Mouse (Mus musculus) CD4-positive, CD25-positive, alpha-beta regulatory T cell, adult 4 months (primary cell): ENCODE measurements around the gene Skint8. TPM values are rescaled to one million over a fixed set of nuclear protein-coding genes. Genes with fewer than 3 reads are reported as not detected.
"Not testable (repeated sequence)": the region's sequence is repeated elsewhere in the genome, so short reads cannot be mapped to it uniquely, and the experiment has no call there.

Experiments used
- ATAC-seq: one replicate; pipeline ENCODE4 v1.8.0; 2017
- polyA plus RNA-seq, 2 experiments: library from polyadenylated mRNA; unstranded; fragments of 100-300 nt; shearing (Covaris generic); gene quantifications; one replicate each; pipeline ENCODE4 v1.2.1; 2017

Skint8 gene
- not detected for polyA plus RNA-seq

GRCm38 (mm10) chr4:111919092-111919491 is at the start of gene Skint8:
Skint8 (plus strand) TSS chr4:111919392.
- no peak for ATAC-seq

GRCm38 (mm10) chr4:111880112-111880875 is 38.9 kb upstream of the Skint8 start:
- ATAC-seq = no peak

GRCm38 (mm10) chr4:111883543-111883942 is 35.6 kb upstream of the Skint8 start:
- ATAC-seq = no peak

GRCm38 (mm10) chr4:111886018-111886417 is 33.2 kb upstream of the Skint8 start:
- peak; percentile 84 for ATAC-seq

GRCm38 (mm10) chr4:111886607-111887006 is 32.6 kb upstream of the Skint8 start:
- ATAC-seq = peak; percentile 75

GRCm38 (mm10) chr4:111892138-111892537 is 27.1 kb upstream of the Skint8 start:
- ATAC-seq = no peak

- ATAC-seq = no peak
Measured at GRCm38 (mm10) chr4:111897755-111898154, 21.4 kb upstream of the Skint8 start.

GRCm38 (mm10) chr4:111898566-111898965 is 20.6 kb upstream of the Skint8 start:
- no peak for ATAC-seq

GRCm38 (mm10) chr4:111900491-111900890 is 18.7 kb upstream of the Skint8 start:
- ATAC-seq = not testable (repeated sequence)

GRCm38 (mm10) chr4:111901473-111901872 is 17.7 kb upstream of the Skint8 start:
- no peak for ATAC-seq

- no peak for ATAC-seq
Measured at GRCm38 (mm10) chr4:111902775-111903174, 16.4 kb upstream of the Skint8 start, which contains the start of gene Slc5a9. Slc5a9 (minus strand) TSS chr4:111902918.

- peak; percentile 54 for ATAC-seq
Measured at GRCm38 (mm10) chr4:111907926-111908325, 11.3 kb upstream of the Skint8 start.

- ATAC-seq = no peak
Measured at GRCm38 (mm10) chr4:111961309-111961708, 42.1 kb downstream of the Skint8 start.

GRCm38 (mm10) chr4:111963241-111963640 is 44.0 kb downstream of the Skint8 start:
- not testable (repeated sequence) for ATAC-seq

GRCm38 (mm10) chr4:111963669-111964068 is 44.5 kb downstream of the Skint8 start:
- ATAC-seq = no peak

- ATAC-seq = no peak
Measured at GRCm38 (mm10) chr4:111972623-111973022, 53.4 kb downstream of the Skint8 start, which contains the start of gene Skint7. Skint7 (plus strand) TSS chr4:111972923.

Other genes starting within 250 kb of the Skint8 start
- 10 to 100 TPM; 21.0 to 25.4 TPM for gene Spata6, start 199.4 kb upstream of the Skint8 start, polyA plus RNA-seq
- not detected for gene Slc5a9, start 16.5 kb upstream of the Skint8 start, polyA plus RNA-seq
- not detected for gene Skint7, start 53.5 kb downstream of the Skint8 start, polyA plus RNA-seq
- gene Skint1, start 86.9 kb downstream of the Skint8 start, polyA plus RNA-seq = not detected
- not detected for gene Skint4, start 152.6 kb downstream of the Skint8 start, polyA plus RNA-seq